Mouse (Mus musculus) cerebellum, adult 2 months (tissue): ENCODE data around the gene Fah.

ENCODE experiments used
- CTCF ChIP-seq: fragments of 200-500 bp; IDR thresholded peaks from 2 replicates; pipeline ENCODE4 v1.5.1; 2011; ENCODE audit warnings: low read depth, mild to moderate bottlenecking, control low read depth, low read length, moderate library complexity, borderline replicate concordance; ENCODE audit not compliant: insufficient read depth
- POLR2A ChIP-seq: fragments of 200-500 bp; IDR thresholded peaks from 2 replicates; pipeline ENCODE4 v1.6.1; 2011; ENCODE audit warnings: low read length, control low read depth, borderline replicate concordance; ENCODE audit not compliant: insufficient read depth

GRCm38 (mm10) chr7:84590622-84591021 lies 15.9 kb downstream of the Fah start:
- no peak for TF ChIP-seq CTCF
- no peak for TF ChIP-seq POLR2A
